Mouse (Mus musculus): ENCODE data around the gene Cab39.

DNA sequence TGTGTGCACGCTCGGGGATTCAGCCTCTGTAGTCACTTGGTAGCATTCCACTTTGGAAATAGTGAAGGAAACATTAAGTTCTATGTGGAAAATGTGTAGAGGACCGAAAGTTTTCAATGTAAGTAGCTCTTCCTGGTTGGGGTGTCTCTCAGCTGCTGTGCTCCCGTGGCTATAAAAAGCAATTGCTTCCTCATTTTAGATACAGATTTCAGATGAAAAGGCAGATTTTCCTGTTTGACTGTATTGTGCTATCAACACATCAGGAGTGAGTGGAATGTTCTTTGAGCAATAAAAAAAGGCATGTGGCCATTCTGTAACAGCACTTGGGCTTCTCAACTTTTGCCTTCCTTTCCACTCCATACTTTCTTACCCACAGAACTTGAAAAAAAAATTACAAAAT, 16.0 kb downstream of the Cab39 start:
- TF ChIP-seq CTCF (IDR thresholded peaks at IDR 0.05; ENCODE audit: insufficient read depth, low read depth, low read length) = no peak
- TF ChIP-seq POLR2A (IDR thresholded peaks at IDR 0.05; ENCODE audit: insufficient read depth, low read depth, low read length) = no peak

All from olfactory bulb, adult 2 months (tissue).